Mouse (Mus musculus) heart, adult 18-20 months (tissue): ENCODE data around the gene Sdha. TPM values are rescaled to one million over a fixed set of nuclear protein-coding genes. Genes with fewer than 3 reads are reported as not detected.

Experiments
- DNase-seq, 2 experiments: peaks; one replicate each; pipeline ENCODE4 v3.0.0; 2021 to 2022; ENCODE audit warnings: mixed read lengths in 1 of 2
- long read RNA-seq, 2 experiments: library from polyadenylated mRNA; stranded (forward); transcript quantifications; one replicate each; pipeline ENCODE4 v2.0.0; 2021
- total RNA-seq, 2 experiments: library from RNA; stranded (reverse); gene quantifications; 2 replicates each; pipeline ENCODE4 v1.2.3; 2021

Sdha gene
- 1,000 to 10,000 TPM; 1,503 to 1,550 TPM for total RNA-seq
- long read RNA-seq, experiment 1, transcript Sdha-206 (2 exons, 858 nt): minor isoform, 8 of 1,621 reads
- long read RNA-seq, experiment 1, transcript Sdha-201 (15 exons, 2,900 nt): major isoform, 1,255 of 1,621 reads
- long read RNA-seq, experiment 1, partial matches to known transcripts: 116 of 1,621 reads
- long read RNA-seq, experiment 1, other reads (novel, unspliced or antisense): 242 of 1,621 reads
- long read RNA-seq, experiment 2, transcript Sdha-201 (15 exons, 2,900 nt): major isoform, 644 of 898 reads
- long read RNA-seq, experiment 2, partial matches to known transcripts: 70 of 898 reads
- long read RNA-seq, experiment 2, other reads (novel, unspliced or antisense): 181 of 898 reads

- DNase-seq: peak; percentile 96 to 97
Measured at GRCm38 (mm10) chr13:74349566-74350434, at the start of gene Sdha, which contains the start of gene Ccdc127. TSS of gene Sdha (minus strand) at chr13:74350280. TSS of gene Ccdc127 (plus strand) at chr13:74350309.

- DNase-seq: no peak
Measured at GRCm38 (mm10) chr13:74399298-74399839, 49.3 kb upstream of the Sdha start, which contains the start of gene Ftl1-ps1. TSS of gene Ftl1-ps1 (plus strand) at chr13:74399694.

- DNase-seq: no peak
Measured at GRCm38 (mm10) chr13:74391156-74391555, 41.1 kb upstream of the Sdha start.

GRCm38 (mm10) chr13:74390371-74390990 lies 40.4 kb upstream of the Sdha start, which contains the start of gene Zfp72:
TSS of gene Zfp72 (minus strand) at chr13:74390836.
- DNase-seq: peak; percentile 84 to 85

- DNase-seq: no peak
Measured at GRCm38 (mm10) chr13:74389730-74390129, 39.6 kb upstream of the Sdha start.

GRCm38 (mm10) chr13:74382289-74382688 lies 32.2 kb upstream of the Sdha start:
- no peak for DNase-seq

GRCm38 (mm10) chr13:74381533-74382276 lies 31.6 kb upstream of the Sdha start:
- DNase-seq: peak in 1 of 2 experiments; percentile 10

- DNase-seq: peak; percentile 80 to 85
Measured at GRCm38 (mm10) chr13:74363859-74364235, 13.8 kb upstream of the Sdha start, which contains the start of gene Lrrc14b. TSS of gene Lrrc14b (minus strand) at chr13:74364005.

- DNase-seq: peak in 1 of 2 experiments; percentile 39
Measured at GRCm38 (mm10) chr13:74363176-74363858, 13.2 kb upstream of the Sdha start.

- no peak for DNase-seq
Measured at GRCm38 (mm10) chr13:74362218-74362617, 12.1 kb upstream of the Sdha start.

- DNase-seq: no peak
Measured at GRCm38 (mm10) chr13:74356491-74356890, 6.4 kb upstream of the Sdha start.

GRCm38 (mm10) chr13:74350435-74350906 lies 391 bp upstream of the Sdha start:
- no peak for DNase-seq

GRCm38 (mm10) chr13:74341036-74341435 lies 9.0 kb downstream of the Sdha start:
- peak in 1 of 2 experiments; percentile 27 for DNase-seq

GRCm38 (mm10) chr13:74329321-74329720 lies 20.8 kb downstream of the Sdha start:
- no peak for DNase-seq

GRCm38 (mm10) chr13:74317170-74317849 lies 32.8 kb downstream of the Sdha start, which contains the start of gene Pdcd6:
TSS of gene Pdcd6 (minus strand) at chr13:74317580.
- peak; percentile 95 to 98 for DNase-seq

GRCm38 (mm10) chr13:74316789-74317169 lies 33.3 kb downstream of the Sdha start:
- no peak for DNase-seq

- no peak for DNase-seq
Measured at GRCm38 (mm10) chr13:74316386-74316785, 33.7 kb downstream of the Sdha start.

- no peak for DNase-seq
Measured at GRCm38 (mm10) chr13:74314616-74315015, 35.5 kb downstream of the Sdha start.

GRCm38 (mm10) chr13:74305780-74306179 lies 44.3 kb downstream of the Sdha start:
- DNase-seq: no peak

- DNase-seq: no peak
Measured at GRCm38 (mm10) chr13:74305380-74305779, 44.7 kb downstream of the Sdha start.
